Comparison of ENCODE assay signal across 11 mouse cellular contexts in the genomic region with DNA sequence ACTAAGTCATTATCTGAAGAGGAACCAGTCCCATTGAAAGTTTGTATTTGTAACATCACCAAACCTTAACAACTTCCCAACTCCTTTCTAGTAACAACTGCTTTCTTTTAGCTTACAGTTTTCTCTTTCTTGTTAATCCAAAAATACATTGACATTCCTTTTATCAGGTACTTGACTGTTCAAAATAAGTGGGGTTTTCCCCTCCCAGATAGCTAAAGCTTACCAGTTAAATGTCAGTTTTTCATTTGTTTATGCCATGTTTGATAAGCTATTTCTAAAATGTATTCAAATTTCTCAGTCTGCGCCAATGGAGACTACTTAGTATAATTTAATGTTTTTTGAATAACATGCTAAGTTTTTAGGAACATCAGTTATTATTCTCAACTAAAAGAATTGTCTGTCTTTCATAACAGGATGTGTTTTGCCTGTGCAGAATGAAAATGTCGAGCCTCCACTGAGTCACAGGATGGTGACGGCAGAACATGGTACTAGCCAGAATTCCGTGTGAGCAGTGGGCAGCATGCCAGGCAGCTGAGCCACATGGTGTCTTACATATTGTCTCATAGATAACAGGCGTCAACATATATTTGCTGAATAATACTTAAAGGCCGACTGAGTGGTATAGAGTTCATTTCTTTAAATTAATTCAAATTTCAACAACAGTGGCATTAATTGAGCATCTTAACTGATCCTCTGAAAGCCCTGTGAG.
DNase-seq lines count a peak whose midpoint lies in the region; ATAC-seq and TF ChIP-seq lines count a peak whose summit lies in the region.
"Had no signal": no experiment of that assay in that cellular context is flagged by ENCODE, and none has a peak within 500 bp of the region (broad histone marks: within the 10 kb centered on the region; RNA-seq: fewer than 3 reads in every experiment).

No protein-coding gene starts in this region.

- H3K27me3 ChIP-seq in hindbrain, embryonic 15.5 days = no peaks in the 10 kb centered on the region
- no peaks in the 10 kb centered on the region for H3K27me3 ChIP-seq in hindbrain, embryonic 11.5 days (ENCODE audit: control insufficient read depth, insufficient read depth, low read length)
- H3K27me3 ChIP-seq: heart, embryonic 13.5 days; kidney, embryonic 15.5 days; liver, embryonic 13.5 days had no signal

- no peaks in the 10 kb centered on the region for H3K36me3 ChIP-seq in hindbrain, embryonic 15.5 days
- H3K36me3 ChIP-seq in hindbrain, embryonic 11.5 days (ENCODE audit: control insufficient read depth, insufficient read depth, low read length) = no peaks in the 10 kb centered on the region
- H3K36me3 ChIP-seq: heart, embryonic 13.5 days; kidney, embryonic 15.5 days; liver, embryonic 13.5 days had no signal

- 56% methylated on average over 6 of the region's 6 CpGs for WGBS in hindbrain, embryonic 15.5 days
- 90% methylated on average over 6 of the region's 6 CpGs for WGBS in hindbrain, embryonic 11.5 days

- intact Hi-C loops in heart, postnatal 25 days (cut with DNase I) = no loop called here

- H3K4me2 ChIP-seq in hindbrain, embryonic 15.5 days = no peak overlapping the region
- H3K4me2 ChIP-seq in hindbrain, embryonic 11.5 days (replicated peaks; ENCODE audit: low read depth, low read length) = no peak overlapping the region
- H3K4me2 ChIP-seq: heart, embryonic 13.5 days; kidney, embryonic 15.5 days; liver, embryonic 13.5 days had no signal

- no peaks in the 10 kb centered on the region for H3K4me1 ChIP-seq in hindbrain, embryonic 15.5 days (replicated peaks)
- no peaks in the 10 kb centered on the region for H3K4me1 ChIP-seq in hindbrain, embryonic 11.5 days (replicated peaks; ENCODE audit: control insufficient read depth, insufficient read depth, low read length)
- H3K4me1 ChIP-seq: heart, embryonic 13.5 days; kidney, embryonic 15.5 days had no signal

- H3K9ac ChIP-seq in hindbrain, embryonic 15.5 days = no peak overlapping the region
- H3K9ac ChIP-seq in hindbrain, embryonic 11.5 days (ENCODE audit: low read depth, low read length) = no peak overlapping the region
- H3K9ac ChIP-seq: heart, embryonic 13.5 days; kidney, embryonic 15.5 days; liver, embryonic 13.5 days had no signal

- TF ChIP-seq CTCF in brain, embryonic 14.5 days (IDR thresholded peaks at IDR 0.05; ENCODE audit: borderline replicate concordance, extremely low read depth, insufficient read depth, insufficient read length) = no peak

- ATAC-seq in hindbrain, embryonic 15.5 days (ENCODE audit: low FRiP score, low read depth) = peak; percentile 65
- no peak for ATAC-seq in hindbrain, embryonic 11.5 days (ENCODE audit: low FRiP score)

- no peak for TF ChIP-seq POLR2A in brain, embryonic 14.5 days (IDR thresholded peaks at IDR 0.05; ENCODE audit: borderline replicate concordance, extremely low read depth, insufficient read depth, insufficient read length, poor library complexity, severe bottlenecking)

- no peak overlapping the region for H3K4me3 ChIP-seq in hindbrain, embryonic 15.5 days
- H3K4me3 ChIP-seq in hindbrain, embryonic 11.5 days (ENCODE audit: low read depth, low read length) = no peak overlapping the region
- H3K4me3 ChIP-seq: heart, embryonic 13.5 days; kidney, embryonic 15.5 days; liver, embryonic 13.5 days had no signal

- no peaks in the 10 kb centered on the region for H3K9me3 ChIP-seq in hindbrain, embryonic 15.5 days
- no peaks in the 10 kb centered on the region for H3K9me3 ChIP-seq in hindbrain, embryonic 11.5 days (ENCODE audit: control insufficient read depth, low read length)
- H3K9me3 ChIP-seq: heart, embryonic 13.5 days; kidney, embryonic 15.5 days; liver, embryonic 13.5 days had no signal

- H3K27ac ChIP-seq in hindbrain, embryonic 15.5 days (replicated peaks) = no peak overlapping the region
- H3K27ac ChIP-seq in hindbrain, embryonic 11.5 days (ENCODE audit: low read depth, low read length) = no peak overlapping the region
- H3K27ac ChIP-seq: heart, embryonic 13.5 days; kidney, embryonic 15.5 days; liver, embryonic 13.5 days had no signal

- DNase-seq in hindbrain, embryonic 11.5 days (ENCODE audit: low spot score) = no peak
- DNase-seq in CD4-positive, CD25-positive, alpha-beta regulatory T cell, adult 2 months (ENCODE audit: low read depth, low spot score) = peak; percentile 82
- DNase-seq in brain, embryonic 14.5 days (ENCODE audit: low read depth) = peak; percentile 80
- peak; percentile 28 to 40 for DNase-seq in layer of hippocampus, postnatal 36 days
- DNase-seq in neural tube, embryonic 10.5 days (ENCODE audit: extremely low spot score, low spot score) = no peak
- no peak for DNase-seq in heart, postnatal 25 days (ENCODE audit: low spot score)
- no peak for DNase-seq in testis, postnatal 10 days (ENCODE audit: low spot score)
- DNase-seq: liver, embryonic 13.5 days had no signal

Comparison
In these comparisons a context has a peak if more than half of its experiments do, and no peak if none do; other contexts are left out.
1. DNase-seq: peak in CD4-positive, CD25-positive, alpha-beta regulatory T cell, adult 2 months (single experiment), brain, embryonic 14.5 days (single experiment) and layer of hippocampus, postnatal 36 days (2 of 2); none in hindbrain, embryonic 11.5 days (single experiment), neural tube, embryonic 10.5 days (single experiment), heart, postnatal 25 days (single experiment) and testis, postnatal 10 days (single experiment).